Mouse (Mus musculus) ES-E14 (cell line): Measurements from ENCODE around the gene Defb23. TPM values are rescaled to one million over a fixed set of nuclear protein-coding genes. Genes with fewer than 3 reads are reported as not detected.

Source experiments
- DNase-seq: peaks from one replicate; pipeline ENCODE4 v3.0.0-alpha.2; 2013; ENCODE audit warnings: low read depth, low spot score
- H3K27ac ChIP-seq: 2 replicates; pipeline ENCODE4 v1.5.1; 2012; ENCODE audit warnings: low read depth, mild to moderate bottlenecking, low read length, moderate library complexity, mixed read lengths; ENCODE audit not compliant: poor library complexity, insufficient read depth, severe bottlenecking
- H3K36me3 ChIP-seq: 2 replicates; pipeline ENCODE4 v1.6.1; 2012; ENCODE audit warnings: mild to moderate bottlenecking, low read length, moderate library complexity, mixed read lengths; ENCODE audit not compliant: control insufficient read depth, poor library complexity, insufficient read depth, severe bottlenecking
- H3K4me1 ChIP-seq, 2 experiments: fragments of 150-350 bp in 1 of 2; sonication (generic) in 1 of 2; 2 replicates each; pipeline ENCODE4 v1.6.1; 2012; ENCODE audit warnings: low read length in 2 of 2, mild to moderate bottlenecking in 1 of 2, mixed read lengths in 1 of 2; ENCODE audit not compliant: control insufficient read depth in 2 of 2, insufficient read depth in 2 of 2, poor library complexity in 1 of 2
- H3K4me3 ChIP-seq, 2 experiments: fragments of 150-350 bp in 1 of 2; sonication (generic) in 1 of 2; 2 replicates each; pipeline ENCODE4 v1.5.1; 2012; ENCODE audit warnings: low read length in 2 of 2, low read depth in 1 of 2, mild to moderate bottlenecking in 1 of 2, mixed read lengths in 1 of 2; ENCODE audit not compliant: insufficient read depth in 1 of 2, poor library complexity in 1 of 2, severe bottlenecking in 1 of 2
- H3K9ac ChIP-seq: 2 replicates; pipeline ENCODE4 v1.6.1; 2012; ENCODE audit warnings: low read depth, mild to moderate bottlenecking, low read length, mixed read lengths; ENCODE audit not compliant: poor library complexity, insufficient read depth, severe bottlenecking
- H3K9me3 ChIP-seq: fragments of 150-350 bp; sonication (generic); 2 replicates; pipeline ENCODE4 v1.6.1; 2012; ENCODE audit warnings: low read depth, mild to moderate bottlenecking, low read length; ENCODE audit not compliant: control insufficient read depth, insufficient read depth
- CHD2 ChIP-seq: IDR thresholded peaks from 2 replicates; pipeline ENCODE4 v1.6.1; 2014; ENCODE audit warnings: mild to moderate bottlenecking, low read depth, low read length, inconsistent platforms
- HCFC1 ChIP-seq: IDR thresholded peaks from 2 replicates; pipeline ENCODE4 v1.6.1; 2012; ENCODE audit warnings: low read length, inconsistent platforms, borderline replicate concordance; ENCODE audit not compliant: insufficient read depth
- MAFK ChIP-seq: IDR thresholded peaks from 2 replicates; pipeline ENCODE4 v1.6.1; 2014; ENCODE audit warnings: mild to moderate bottlenecking, low read depth, low read length, inconsistent platforms; ENCODE audit not compliant: insufficient read depth
- ZC3H11A ChIP-seq: IDR thresholded peaks from 2 replicates; pipeline ENCODE4 v1.6.1; 2012; ENCODE audit warnings: low read depth, mild to moderate bottlenecking, inconsistent platforms, low read length, borderline replicate concordance
- ZNF384 ChIP-seq: IDR thresholded peaks from 2 replicates; pipeline ENCODE4 v1.6.1; 2012; ENCODE audit warnings: low read depth, low read length, inconsistent platforms
- in situ Hi-C, 2 experiments: fragments of 600-800 bp; cut with MboI; formaldehyde crosslinking; loops; one replicate each; pipeline ENCODE4 v1.15.1; 2025; ENCODE audit warnings: low sequenced_read_pairs in 2 of 2, inconsistent platforms in 1 of 2; ENCODE audit not compliant: unreplicated experiment in 2 of 2
- total RNA-seq: library from RNA; depleted of rRNA; stranded (reverse); fragments of 300-350 nt; gene quantifications from 2 replicates; pipeline ENCODE4 v1.2.3, GENCODE M21; 2012

Defb23 gene
- total RNA-seq, 1 experiment: not detected

GRCm38 (mm10) chr2:152415287-152415686, 49.1 kb downstream of the Defb23 start, which contains the start of gene 6820408C15Rik:
6820408C15Rik (plus strand) TSS chr2:152415587.
- TF ChIP-seq MAFK (no peak), ZNF384 (no peak), CHD2 (no peak), HCFC1 (no peak), ZC3H11A (no peak)
- in situ Hi-C loops: no loop called here
- H3K27ac ChIP-seq: peak within 1 kb of the TSS; percentile 75
- peak within 1 kb of the TSS; percentile 96 for H3K9ac ChIP-seq
- H3K4me1 ChIP-seq: peaks cover 4 to 6% of the 10 kb centered on the region in 2 experiments; a peak in 1 of 4 replicates
- H3K36me3 ChIP-seq: peaks cover 3% of the 10 kb centered on the region; the same call in 1 of the 2 replicates
- peak within 1 kb of the TSS; percentile 69 to 81 for H3K4me3 ChIP-seq
- H3K9me3 ChIP-seq: no peaks in the 10 kb centered on the region
- DNase-seq: no peak

GRCm38 (mm10) chr2:152414591-152415165, 49.7 kb downstream of the Defb23 start, which contains the start of gene Zcchc3:
Zcchc3 (minus strand) TSS chr2:152415027.
- Histone ChIP-seq H3K36me3 (peaks cover 3% of the 10 kb centered on the region; the same call in 1 of the 2 replicates), H3K27ac (peak within 1 kb of the TSS; percentile 75), H3K9ac (peak within 1 kb of the TSS; percentile 96), H3K4me1 (peaks cover 4 to 12% of the 10 kb centered on the region in 2 experiments; a peak in 2 of 4 replicates), H3K4me3 (peak within 1 kb of the TSS; percentile 69 to 81), H3K9me3 (no peaks in the 10 kb centered on the region)
- in situ Hi-C loops: no loop called here
- peak; percentile 71 for DNase-seq
- peak; percentile 55; the same call in 1 of the 2 replicates for TF ChIP-seq HCFC1
- TF ChIP-seq MAFK: no peak

DNA sequence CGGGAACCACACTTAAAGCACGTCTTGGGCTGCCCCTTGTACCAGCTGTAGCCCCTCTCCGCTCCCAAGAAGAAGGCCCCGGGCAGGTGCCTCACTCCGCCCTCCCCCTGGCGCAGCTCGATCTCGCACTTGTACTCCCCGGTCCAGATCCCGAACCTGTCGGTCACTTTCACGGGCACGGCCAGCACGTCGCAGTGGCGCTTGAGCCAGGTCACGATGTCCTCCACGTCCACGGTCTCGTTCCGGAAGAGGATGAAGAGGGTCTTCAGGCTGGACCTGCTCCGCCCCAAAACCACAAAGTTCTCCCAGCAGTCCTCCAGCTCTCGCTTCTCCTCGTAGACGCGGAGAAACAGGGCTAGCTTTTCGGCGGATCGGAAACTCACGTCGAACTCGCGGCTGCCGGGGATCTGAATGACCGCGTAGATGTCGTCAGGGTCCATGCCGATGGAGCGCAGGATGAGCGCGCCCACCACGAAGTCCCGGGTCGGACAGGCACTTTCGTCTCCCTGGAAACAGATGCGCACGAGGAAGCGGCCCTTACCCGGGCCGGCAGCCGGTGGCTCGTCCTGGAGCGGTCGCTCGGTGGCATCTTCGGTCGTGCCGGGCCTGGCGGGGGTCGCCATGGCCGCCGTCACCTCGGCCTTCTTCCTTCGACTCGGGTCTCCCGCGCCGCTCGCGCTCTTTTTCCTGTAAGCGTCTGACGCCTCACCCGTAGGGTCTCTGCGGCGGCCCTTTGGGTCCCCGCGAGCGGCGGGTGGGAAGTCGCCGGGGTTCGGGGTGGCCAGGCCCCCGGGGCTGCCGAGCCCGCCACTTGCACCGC, 50.4 kb downstream of the Defb23 start:
- Histone ChIP-seq H3K27ac (peak overlapping the region; percentile 75), H3K4me1 (peaks cover 6 to 16% of the 10 kb centered on the region in 2 experiments; a peak in 2 of 4 replicates), H3K9ac (peak overlapping the region; percentile 96), H3K4me3 (peak overlapping the region; percentile 69 to 81), H3K36me3 (peaks cover 3% of the 10 kb centered on the region; the same call in 1 of the 2 replicates), H3K9me3 (no peaks in the 10 kb centered on the region)
- TF ChIP-seq CHD2 (no peak), ZC3H11A (no peak), ZNF384 (no peak), HCFC1 (no peak), MAFK (no peak)
- DNase-seq: no peak
- in situ Hi-C loops: no loop called here

DNA sequence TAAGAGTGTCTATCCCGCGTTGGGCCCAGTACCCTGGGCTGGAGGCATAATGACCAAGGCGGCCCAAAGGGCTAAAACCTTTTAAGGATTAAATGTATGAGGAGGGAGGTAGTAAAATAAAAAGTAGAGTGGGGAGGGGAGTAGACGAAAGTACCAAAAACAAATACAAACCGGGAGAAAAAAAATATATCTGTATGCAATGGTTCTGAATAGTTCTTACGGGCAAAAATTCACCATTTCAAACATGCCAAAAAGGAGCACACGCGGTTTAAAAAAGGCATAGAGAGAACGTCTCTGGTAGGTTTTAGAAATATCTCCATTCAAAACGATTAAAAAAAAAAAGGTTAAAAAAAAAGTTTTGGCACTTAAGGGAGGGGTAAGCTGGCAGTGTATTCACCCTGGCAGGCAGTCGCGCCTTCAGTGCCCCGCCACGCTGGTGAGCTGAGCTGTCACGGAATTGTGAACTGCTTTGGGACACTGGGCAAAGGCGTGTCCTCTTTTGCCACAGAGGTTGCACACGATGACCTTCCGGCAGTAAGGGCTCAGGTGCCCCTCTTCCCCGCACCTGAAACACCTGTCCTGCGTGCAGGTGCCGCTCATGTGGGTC, 51.2 kb downstream of the Defb23 start:
- no peak for DNase-seq
- Histone ChIP-seq H3K4me3 (peak overlapping the region; percentile 69 to 81), H3K4me1 (peaks cover 6 to 16% of the 10 kb centered on the region in 2 experiments; a peak in 2 of 4 replicates), H3K36me3 (peaks cover 3% of the 10 kb centered on the region; the same call in 1 of the 2 replicates), H3K27ac (0 out of 2 replicates have a peak overlapping the region, but pooled peaks have one; percentile 75), H3K9me3 (no peaks in the 10 kb centered on the region), H3K9ac (peak overlapping the region; percentile 96)
- in situ Hi-C loops: no loop called here
- TF ChIP-seq MAFK: no peak
- TF ChIP-seq ZNF384: no peak
- no peak for TF ChIP-seq ZC3H11A
- TF ChIP-seq HCFC1: no peak
- TF ChIP-seq CHD2: no peak
